Mouse (Mus musculus) stomach, embryonic 15.5 days (tissue): ENCODE measurements around the gene Ahsa2. TPM values are rescaled to one million over a fixed set of nuclear protein-coding genes. Genes with fewer than 3 reads are reported as not detected.
"Not testable (repeated sequence)": the region's sequence is repeated elsewhere in the genome, so short reads cannot be mapped to it uniquely, and the experiment has no call there.

Experiments
- ATAC-seq: fragments of 200-750 bp; cut with Nextera tagmentation; 2 replicates; pipeline ENCODE4 v1.8.0; 2017; ENCODE audit warnings: low read depth, moderate number of reproducible peaks, moderate TSS enrichment; ENCODE audit not compliant: insufficient read depth, low FRiP score
- H3K27ac ChIP-seq: fragments of 300-500 bp; sonication (generic); 2 replicates; pipeline ENCODE4 v1.5.1; 2015; ENCODE audit warnings: mild to moderate bottlenecking, inconsistent platforms
- H3K27me3 ChIP-seq: fragments of 300-500 bp; sonication (generic); replicated peaks from 2 replicates; pipeline ENCODE4 v1.6.1; 2015; ENCODE audit warnings: inconsistent platforms
- H3K36me3 ChIP-seq: fragments of 300-500 bp; sonication (generic); 2 replicates; pipeline ENCODE4 v1.6.1; 2015; ENCODE audit warnings: inconsistent platforms
- H3K4me1 ChIP-seq: fragments of 300-500 bp; sonication (generic); 2 replicates; pipeline ENCODE4 v1.6.1; 2015; ENCODE audit warnings: inconsistent platforms
- H3K4me2 ChIP-seq: fragments of 300-500 bp; sonication (generic); 2 replicates; pipeline ENCODE4 v1.6.1; 2015; ENCODE audit warnings: mild to moderate bottlenecking, inconsistent platforms
- H3K4me3 ChIP-seq: fragments of 300-500 bp; sonication (generic); replicated peaks from 2 replicates; pipeline ENCODE4 v1.5.1; 2015; ENCODE audit warnings: inconsistent platforms
- H3K9ac ChIP-seq: fragments of 300-500 bp; sonication (generic); 2 replicates; pipeline ENCODE4 v1.6.1; 2015; ENCODE audit warnings: inconsistent platforms
- H3K9me3 ChIP-seq: fragments of 300-500 bp; sonication (generic); 2 replicates; pipeline ENCODE4 v1.6.1; 2016; ENCODE audit warnings: inconsistent platforms
- WGBS: fragments of 180-500 bp; shearing (Covaris S2); methylation state at CpG from one replicate; pipeline ENCODE4 v1.1.7; 2015; 5-methylcytosine and 5-hydroxymethylcytosine counted together
- polyA plus RNA-seq: library from polyadenylated mRNA; unstranded; fragments of >200 nt; fragmentation: Nextera tagmentation; extraction: Ambion mirVana; gene quantifications from 2 replicates; pipeline ENCODE4 v1.2.1, GENCODE M21; 2015

Gene Ahsa2
- polyA plus RNA-seq: 65.1 and 66.9 TPM in 2 replicates

GRCm38 (mm10) chr11:23497718-23498509 lies at the start of gene Ahsa2:
Gene Ahsa2 (minus strand): TSS chr11:23498030.
- Histone ChIP-seq H3K27me3 (no peaks in the 10 kb centered on the region), H3K4me3 (peak within 1 kb of the TSS; percentile 90), H3K9ac (peak within 1 kb of the TSS; percentile 96), H3K4me2 (peak within 1 kb of the TSS; percentile 81), H3K9me3 (no peaks in the 10 kb centered on the region), H3K27ac (peak within 1 kb of the TSS; percentile 96), H3K36me3 (peaks cover 6% of the 10 kb centered on the region; the same call in 1 of the 2 replicates), H3K4me1 (peaks cover 12% of the 10 kb centered on the region; the same call in 1 of the 2 replicates)
- WGBS: 1% methylated on average over 60 of the region's 66 CpGs
- ATAC-seq: peak; percentile 95

- H3K4me3 ChIP-seq: no peak overlapping the region
- H3K9me3 ChIP-seq: no peaks in the 10 kb centered on the region
- ATAC-seq: no peak
- no peak overlapping the region for H3K4me2 ChIP-seq
- no peaks in the 10 kb centered on the region for H3K4me1 ChIP-seq
- H3K27me3 ChIP-seq: no peaks in the 10 kb centered on the region
- H3K36me3 ChIP-seq: no peaks in the 10 kb centered on the region
- no peak overlapping the region for H3K27ac ChIP-seq
- WGBS: 73% methylated on average over 2 of the region's 2 CpGs
- H3K9ac ChIP-seq: no peak overlapping the region
Measured at GRCm38 (mm10) chr11:23537446-23537845, 39.6 kb upstream of the Ahsa2 start.

GRCm38 (mm10) chr11:23520473-23521205 lies 22.8 kb upstream of the Ahsa2 start, which contains the start of gene 1700093K21Rik:
Gene 1700093K21Rik (minus strand): TSS chr11:23521155.
- Histone ChIP-seq H3K4me3 (no peak within 1 kb of the TSS), H3K4me1 (no peaks in the 10 kb centered on the region), H3K4me2 (no peak within 1 kb of the TSS), H3K9ac (no peak within 1 kb of the TSS), H3K27ac (no peak within 1 kb of the TSS), H3K27me3 (no peaks in the 10 kb centered on the region), H3K36me3 (no peaks in the 10 kb centered on the region), H3K9me3 (no peaks in the 10 kb centered on the region)
- 48% methylated on average over 5 of the region's 5 CpGs for WGBS
- ATAC-seq: no peak

- H3K9me3 ChIP-seq: no peaks in the 10 kb centered on the region
- no peaks in the 10 kb centered on the region for H3K36me3 ChIP-seq
- H3K27me3 ChIP-seq: no peaks in the 10 kb centered on the region
- no peak overlapping the region for H3K4me2 ChIP-seq
- H3K27ac ChIP-seq: no peak overlapping the region
- H3K4me1 ChIP-seq: no peaks in the 10 kb centered on the region
- no peak for ATAC-seq
- H3K9ac ChIP-seq: no peak overlapping the region; the same call in 1 of the 2 replicates
- no peak overlapping the region for H3K4me3 ChIP-seq
- WGBS: 73% methylated on average over 3 of the region's 3 CpGs
Measured at GRCm38 (mm10) chr11:23518981-23519380, 21.2 kb upstream of the Ahsa2 start.

GRCm38 (mm10) chr11:23515315-23515714 lies 17.5 kb upstream of the Ahsa2 start:
- no peaks in the 10 kb centered on the region for H3K9me3 ChIP-seq
- no peak overlapping the region for H3K9ac ChIP-seq
- no peaks in the 10 kb centered on the region for H3K27me3 ChIP-seq
- ATAC-seq: no peak
- no peaks in the 10 kb centered on the region for H3K36me3 ChIP-seq
- H3K4me2 ChIP-seq: no peak overlapping the region
- H3K4me3 ChIP-seq: no peak overlapping the region
- no peaks in the 10 kb centered on the region for H3K4me1 ChIP-seq
- 76% methylated on average over 2 of the region's 2 CpGs for WGBS
- H3K27ac ChIP-seq: no peak overlapping the region

GRCm38 (mm10) chr11:23514785-23515184 lies 17.0 kb upstream of the Ahsa2 start:
- not testable (repeated sequence) for H3K9ac ChIP-seq, H3K4me3 ChIP-seq, H3K4me2 ChIP-seq, ATAC-seq, H3K9me3 ChIP-seq, H3K27ac ChIP-seq, H3K4me1 ChIP-seq, H3K27me3 ChIP-seq, H3K36me3 ChIP-seq
- 38% methylated on average over 4 of the region's 4 CpGs for WGBS

- H3K27me3 ChIP-seq, H3K4me1 ChIP-seq, H3K36me3 ChIP-seq, H3K9ac ChIP-seq, H3K9me3 ChIP-seq, H3K27ac ChIP-seq, H3K4me2 ChIP-seq, H3K4me3 ChIP-seq, ATAC-seq: not testable (repeated sequence)
- WGBS: 79% methylated on average over 5 of the region's 5 CpGs
Measured at GRCm38 (mm10) chr11:23504801-23505200, 7.0 kb upstream of the Ahsa2 start.

GRCm38 (mm10) chr11:23498609-23499008 lies 779 bp upstream of the Ahsa2 start:
- Histone ChIP-seq H3K4me2 (peak overlapping the region; percentile 74), H3K9ac (no peak overlapping the region), H3K27ac (peak overlapping the region; percentile 77; the same call in 1 of the 2 replicates), H3K4me1 (peaks cover 12% of the 10 kb centered on the region; the same call in 1 of the 2 replicates), H3K27me3 (no peaks in the 10 kb centered on the region), H3K9me3 (no peaks in the 10 kb centered on the region), H3K4me3 (peak overlapping the region; percentile 90), H3K36me3 (peaks cover 6% of the 10 kb centered on the region; the same call in 1 of the 2 replicates)
- 38% methylated on average over 5 of the region's 5 CpGs for WGBS
- no peak for ATAC-seq

- no peaks in the 10 kb centered on the region for H3K9me3 ChIP-seq
- H3K36me3 ChIP-seq: peaks cover 6% of the 10 kb centered on the region; the same call in 1 of the 2 replicates
- WGBS: under 1% methylated on average over 22 of the region's 22 CpGs
- peak overlapping the region; percentile 96 for H3K27ac ChIP-seq
- peak; percentile 76 for ATAC-seq
- H3K4me3 ChIP-seq: peak overlapping the region; percentile 90
- peak overlapping the region; percentile 81 for H3K4me2 ChIP-seq
- no peaks in the 10 kb centered on the region for H3K27me3 ChIP-seq
- peak overlapping the region; percentile 96 for H3K9ac ChIP-seq
- peaks cover 12% of the 10 kb centered on the region; the same call in 1 of the 2 replicates for H3K4me1 ChIP-seq
Measured at GRCm38 (mm10) chr11:23497335-23497717, 504 bp downstream of the Ahsa2 start.

GRCm38 (mm10) chr11:23496661-23497060 lies 1.2 kb downstream of the Ahsa2 start:
- Histone ChIP-seq H3K9me3 (no peaks in the 10 kb centered on the region), H3K4me2 (peak overlapping the region; percentile 81), H3K27ac (no peak overlapping the region), H3K27me3 (no peaks in the 10 kb centered on the region), H3K4me3 (peak overlapping the region; percentile 90), H3K36me3 (peaks cover 11% of the 10 kb centered on the region), H3K4me1 (peaks cover 12% of the 10 kb centered on the region; the same call in 1 of the 2 replicates), H3K9ac (peak overlapping the region; percentile 96; the same call in 1 of the 2 replicates)
- ATAC-seq: no peak
- WGBS: 47% methylated on average over 6 of the region's 6 CpGs

- H3K4me3 ChIP-seq: no peak overlapping the region
- no peak overlapping the region for H3K27ac ChIP-seq
Measured at GRCm38 (mm10) chr11:23495231-23495630, 2.6 kb downstream of the Ahsa2 start.

More at GRCm38 (mm10) chr11:23495231-23495630, 2.6 kb downstream of the Ahsa2 start:
- Histone ChIP-seq H3K4me2 (no peak overlapping the region), H3K4me1 (peaks cover 12% of the 10 kb centered on the region; the same call in 1 of the 2 replicates), H3K36me3 (peaks cover 17% of the 10 kb centered on the region), H3K27me3 (no peaks in the 10 kb centered on the region), H3K9me3 (no peaks in the 10 kb centered on the region), H3K9ac (no peak overlapping the region)
- WGBS: 90% methylated on average over 6 of the region's 6 CpGs
- ATAC-seq: no peak
